Mouse (Mus musculus): Measurements from ENCODE around the gene Eif3k.

Gene Eif3k

DNA sequence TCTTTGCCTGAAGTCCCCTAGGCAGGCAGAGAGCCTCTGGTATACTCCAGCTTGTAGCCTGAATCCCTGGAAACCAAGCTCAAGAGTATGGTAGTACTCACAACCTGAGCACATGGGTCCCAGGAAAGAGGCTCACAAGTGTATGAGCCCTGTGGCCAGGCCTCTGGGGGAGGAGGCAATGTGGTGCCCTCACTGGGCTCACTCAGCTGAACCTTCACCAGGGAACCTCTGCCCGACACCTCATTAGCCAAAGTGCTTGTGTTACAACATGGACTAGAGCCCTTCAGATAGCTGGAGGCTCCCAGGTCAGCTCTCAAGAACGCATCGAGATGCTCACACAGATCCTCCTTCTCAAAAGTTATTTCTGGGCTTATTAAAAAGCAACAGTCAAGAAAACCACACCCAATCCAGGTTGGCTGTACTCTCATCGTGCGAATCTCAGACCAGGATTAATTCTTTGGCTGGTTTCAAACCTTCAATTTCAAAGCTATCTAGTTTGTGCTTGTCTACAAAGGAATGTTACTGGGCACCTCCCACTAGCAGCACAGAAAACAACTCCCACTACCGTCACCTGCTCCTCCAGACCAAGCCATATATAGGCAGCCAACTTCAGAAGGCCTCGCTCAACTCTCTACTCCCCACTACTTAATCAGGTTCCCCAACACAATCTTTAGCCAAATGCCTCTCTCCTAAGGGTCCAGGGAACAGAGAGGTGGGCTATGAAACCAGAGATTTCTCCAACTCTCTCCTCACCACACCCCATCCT lies 42.1 kb downstream of the Eif3k start:
- no peak for DNase-seq (ENCODE audit: low spot score in 2 of 2)

DNA sequence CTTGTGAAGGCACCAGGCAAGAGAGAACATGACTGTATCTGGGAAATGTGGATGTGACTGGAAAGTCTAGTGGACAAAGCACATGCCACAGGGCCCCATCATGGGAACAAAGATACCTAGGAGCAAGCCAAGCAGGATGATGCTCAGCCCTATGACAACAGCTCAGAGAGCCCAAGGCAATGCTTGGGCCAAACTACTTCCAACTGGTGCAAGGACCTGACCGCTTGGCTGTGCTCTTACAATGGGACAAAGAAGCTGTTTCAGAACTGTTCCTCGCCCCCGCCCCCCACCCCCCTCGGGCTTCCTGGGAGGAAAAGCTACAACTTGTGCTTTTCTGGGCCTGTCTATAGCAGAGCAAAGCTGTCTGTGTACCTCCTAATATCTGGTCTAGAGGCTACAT lies 43.0 kb downstream of the Eif3k start:
- no peak for DNase-seq (ENCODE audit: low spot score in 2 of 2)

DNA sequence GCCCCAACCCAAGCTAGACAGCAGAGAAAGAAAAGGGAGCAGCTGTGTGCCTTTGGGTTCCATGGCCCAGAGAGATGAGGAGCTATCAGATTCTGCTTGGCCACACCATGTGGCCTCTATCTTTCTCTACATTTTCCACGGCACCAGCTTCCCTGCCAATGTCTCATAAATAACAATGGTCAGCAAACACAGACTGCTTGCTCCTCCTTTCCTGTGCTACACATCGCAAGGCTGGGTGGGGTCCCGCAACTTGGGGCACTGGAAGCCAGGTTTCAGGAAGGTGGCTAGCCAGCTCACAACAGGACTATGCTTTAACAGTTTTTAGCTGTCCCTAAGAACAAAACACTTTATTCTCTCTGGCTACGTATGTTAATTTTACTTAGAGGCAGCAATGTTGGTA lies 44.9 kb downstream of the Eif3k start:
- DNase-seq (ENCODE audit: low spot score in 2 of 2): no peak

DNA sequence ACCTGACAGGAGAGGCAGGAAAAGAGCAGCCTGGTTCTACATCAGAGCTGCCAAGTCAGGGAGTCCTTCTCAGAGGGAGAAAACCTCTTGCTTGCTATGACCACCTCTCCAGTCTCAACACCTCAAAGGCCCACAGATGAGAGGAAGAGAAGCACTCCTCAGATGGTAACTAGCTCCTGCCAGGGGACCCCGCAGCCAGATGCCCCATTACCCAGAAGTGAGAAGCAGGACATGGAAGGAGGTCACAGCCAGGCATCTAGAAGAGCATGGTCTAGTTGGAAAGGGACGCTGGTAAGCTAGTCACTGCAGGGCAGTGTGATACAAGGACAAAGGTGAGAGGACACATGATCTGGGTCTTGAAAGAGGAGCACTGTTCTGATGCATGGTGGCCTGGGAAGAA lies 47.8 kb downstream of the Eif3k start:
- DNase-seq (ENCODE audit: low spot score in 2 of 2): no peak

DNA sequence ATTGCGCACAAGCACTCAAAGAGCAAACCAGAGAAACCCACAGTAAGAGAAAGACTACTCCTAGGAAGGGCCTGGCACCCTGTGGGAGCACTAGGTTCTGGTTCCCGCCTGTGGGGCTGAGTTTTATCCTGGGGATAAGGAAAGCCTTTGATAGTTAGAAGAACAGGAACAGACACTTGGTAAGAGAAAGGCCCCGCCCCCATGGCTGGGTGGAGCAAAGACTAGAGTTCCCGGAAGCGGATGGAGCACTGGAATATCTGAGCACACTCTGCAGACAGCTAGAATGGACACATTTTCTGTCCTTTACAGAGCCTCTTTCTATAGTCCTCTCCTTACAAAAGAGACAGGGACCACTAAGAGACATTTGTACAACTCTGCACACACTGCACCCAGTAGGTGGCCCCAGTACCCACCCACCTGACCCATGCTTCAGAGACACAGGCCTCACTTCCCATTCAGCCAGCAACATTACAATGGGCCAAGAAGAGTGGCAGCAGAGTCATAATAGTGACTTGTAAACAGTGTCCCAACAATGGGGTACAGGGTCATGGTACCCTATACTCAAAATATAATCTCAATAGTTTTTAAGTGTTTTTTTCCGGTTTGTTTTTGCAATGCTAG lies 49.1 kb downstream of the Eif3k start:
- DNase-seq (ENCODE audit: low spot score in 2 of 2): no peak

DNA sequence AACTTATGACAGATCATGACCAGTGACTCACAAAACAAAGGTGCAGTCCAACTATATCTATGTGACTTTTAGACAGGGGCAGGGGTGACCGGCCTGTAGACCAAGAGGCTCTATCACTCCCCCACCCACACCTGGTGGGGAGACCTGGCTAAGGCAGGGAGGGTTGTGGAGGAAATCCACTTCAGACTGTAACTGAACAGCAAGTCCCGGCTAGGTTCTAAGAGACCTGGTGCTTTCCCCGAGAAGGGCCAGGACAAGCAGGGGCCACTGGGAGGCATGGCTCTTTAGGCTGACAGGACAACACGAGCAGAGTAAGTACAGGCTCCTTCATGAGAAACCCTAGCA lies 50.0 kb downstream of the Eif3k start:
- DNase-seq (ENCODE audit: low spot score in 2 of 2): no peak

DNA sequence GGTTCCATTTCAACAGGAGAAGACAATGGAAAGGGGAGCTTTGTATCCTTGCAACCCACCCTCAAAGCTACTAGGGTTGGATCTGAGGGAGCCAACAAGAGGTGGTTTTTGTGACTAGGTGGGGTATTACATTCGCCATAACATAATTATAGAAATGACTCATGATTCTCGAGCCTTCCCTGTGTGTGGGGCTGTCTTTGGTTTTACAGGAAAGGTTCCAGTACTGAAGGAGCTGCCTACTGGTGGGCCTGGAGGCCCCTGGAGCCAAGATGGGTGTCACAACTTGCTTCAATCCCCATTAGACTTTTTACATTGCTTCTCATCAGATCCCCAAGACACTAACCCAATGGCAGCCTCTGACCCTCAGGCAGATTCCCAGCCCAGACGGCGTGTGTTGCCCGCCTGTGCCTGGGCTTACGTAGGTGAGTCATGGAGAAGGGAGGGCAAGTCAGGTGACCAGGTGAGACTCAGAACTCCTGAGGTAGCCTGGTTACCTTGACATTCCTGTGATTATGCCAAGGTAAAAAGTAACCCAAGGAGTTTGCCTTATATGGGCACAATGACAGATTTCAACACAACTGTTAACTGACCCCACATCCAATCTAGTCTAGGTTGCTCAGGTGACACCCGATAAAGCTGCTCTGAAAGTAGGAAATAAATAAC lies 50.5 kb downstream of the Eif3k start:
- DNase-seq (ENCODE audit: low spot score in 2 of 2): no peak

DNA sequence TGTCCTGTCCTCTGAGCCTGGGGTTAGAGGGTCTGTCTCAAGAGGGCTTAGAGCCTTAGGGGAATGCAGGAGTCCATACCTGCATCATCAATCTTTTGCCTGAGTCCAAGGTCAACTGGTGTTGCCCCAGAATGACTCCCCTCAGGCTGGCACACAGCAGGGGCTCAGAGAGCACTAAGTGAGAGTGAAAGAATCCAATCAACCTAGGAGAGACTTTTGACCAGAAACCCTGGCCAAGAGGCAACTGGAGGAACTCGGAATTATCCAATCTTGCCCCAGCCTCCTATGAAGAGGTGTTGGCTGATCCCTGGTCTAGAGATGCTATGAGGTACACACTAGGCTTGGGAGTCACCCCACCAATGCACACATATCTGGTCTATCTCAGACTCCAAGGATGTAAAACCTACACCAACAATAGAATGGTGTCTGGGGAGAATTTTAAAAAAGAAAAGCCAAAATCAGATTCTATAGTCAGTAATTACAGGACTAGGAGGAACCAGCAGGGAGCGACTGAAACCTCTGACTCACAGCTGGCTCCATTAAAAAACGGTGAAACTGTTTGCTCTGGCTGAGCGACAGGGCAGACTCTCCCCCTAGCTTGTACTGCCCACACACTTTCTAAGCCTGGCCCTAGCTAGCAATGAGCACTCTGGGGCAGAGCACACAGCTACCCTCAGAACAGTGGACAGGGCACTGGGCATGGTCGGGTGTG lies 51.2 kb downstream of the Eif3k start:
- DNase-seq (ENCODE audit: low spot score in 2 of 2): no peak

DNA sequence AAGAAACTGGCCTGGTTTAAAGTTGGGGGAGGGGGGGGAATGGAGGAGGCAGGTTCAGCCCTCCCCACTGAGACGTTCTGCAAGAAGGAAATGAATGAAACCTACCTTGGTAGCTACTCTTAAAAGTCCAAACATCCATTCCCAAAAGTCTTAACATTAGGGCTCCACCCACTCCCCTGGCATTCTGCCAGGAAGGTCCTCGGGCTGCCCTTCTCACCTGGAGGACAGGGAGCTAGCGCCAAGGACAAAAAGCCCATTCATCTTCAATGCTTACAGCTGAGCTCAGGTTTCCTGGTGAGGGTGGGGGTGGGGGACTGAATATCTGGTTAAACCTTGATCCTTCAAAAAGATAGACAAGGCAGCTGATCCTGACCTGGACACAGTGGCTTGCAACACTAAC lies 52.3 kb downstream of the Eif3k start:
- DNase-seq (ENCODE audit: low spot score in 2 of 2): no peak

DNA sequence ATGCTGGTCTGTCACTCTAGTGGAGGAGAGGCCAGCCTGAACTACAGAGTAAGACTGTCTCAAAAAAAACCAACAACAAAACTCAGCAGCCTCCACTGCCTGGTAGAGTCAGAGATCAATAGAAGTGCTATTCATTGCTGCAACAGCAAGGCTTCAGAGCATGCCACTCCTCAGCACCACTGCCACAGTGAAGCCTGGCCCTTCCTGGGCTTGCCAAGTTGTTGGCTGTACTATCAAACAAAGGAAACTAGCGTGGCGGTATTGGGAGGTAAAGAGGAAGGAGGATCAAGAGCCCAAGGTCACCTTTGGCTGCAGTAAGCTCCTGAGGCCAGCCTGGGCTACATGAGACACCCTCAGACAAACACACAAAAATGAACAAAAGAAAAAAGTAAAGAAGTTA lies 55.5 kb downstream of the Eif3k start:
- no peak for DNase-seq (ENCODE audit: low spot score in 2 of 2)

DNA sequence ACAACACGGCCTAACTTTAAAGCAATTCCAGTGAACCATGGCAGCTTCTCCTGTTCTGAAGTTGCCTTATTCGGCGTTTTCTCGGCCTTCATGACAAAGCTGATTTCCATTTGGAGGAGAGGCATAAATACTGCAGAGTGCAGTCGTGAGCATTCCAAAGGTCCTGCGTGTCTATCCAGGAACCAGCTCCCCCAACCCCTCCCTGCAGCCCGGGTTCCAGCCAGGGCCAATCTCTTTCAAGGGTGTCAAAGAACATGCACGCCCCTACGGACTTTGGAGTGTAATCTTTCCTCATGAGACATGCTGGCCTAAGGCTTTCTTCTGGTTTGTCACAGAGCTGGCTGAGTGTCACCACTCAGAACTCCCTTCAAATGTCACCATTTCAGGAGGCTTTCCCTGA lies 56.3 kb downstream of the Eif3k start:
- no peak for DNase-seq (ENCODE audit: low spot score in 2 of 2)

DNA sequence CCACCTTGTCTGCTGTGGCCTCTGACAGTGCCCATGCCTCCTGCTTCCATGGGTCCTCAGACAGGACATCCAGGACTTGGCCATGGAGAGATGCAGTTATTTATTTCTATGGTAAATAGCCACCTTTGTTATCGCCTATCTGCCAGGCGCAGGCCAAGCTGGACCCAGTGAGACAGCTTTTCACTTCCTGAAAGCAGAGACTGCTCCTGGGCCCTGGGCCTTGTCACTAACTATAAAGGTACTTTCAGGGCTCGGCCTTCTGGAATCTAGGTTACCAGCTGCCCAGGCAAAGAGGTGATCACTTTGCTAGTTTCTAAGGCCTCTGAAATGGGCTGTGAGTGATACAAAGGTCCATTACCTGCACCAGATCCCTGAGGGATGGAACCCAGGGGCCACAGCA lies 56.9 kb downstream of the Eif3k start:
- DNase-seq (ENCODE audit: low spot score in 2 of 2): no peak

DNA sequence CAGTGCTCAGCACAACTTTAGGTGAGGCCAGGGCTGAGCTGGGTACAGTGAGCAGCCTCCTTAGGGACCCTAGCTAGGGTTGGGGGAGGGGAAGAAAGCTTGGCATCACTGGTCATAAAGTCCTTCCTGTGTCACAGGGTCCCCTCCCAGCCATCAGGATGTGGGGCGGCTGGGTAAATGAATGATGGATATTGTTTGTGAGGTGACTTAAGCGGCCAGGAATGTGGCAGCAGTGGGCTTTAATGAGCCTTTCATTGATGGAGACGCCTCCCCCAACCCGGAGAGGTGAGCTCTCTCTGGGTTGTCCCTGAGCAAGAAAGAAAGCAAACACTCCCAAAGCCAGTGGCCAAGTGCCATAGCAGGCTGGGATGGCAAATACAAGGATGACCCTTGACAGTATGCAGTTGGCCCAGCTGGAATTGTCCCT lies 57.8 kb downstream of the Eif3k start:
- DNase-seq (ENCODE audit: low spot score in 2 of 2): no peak

DNA sequence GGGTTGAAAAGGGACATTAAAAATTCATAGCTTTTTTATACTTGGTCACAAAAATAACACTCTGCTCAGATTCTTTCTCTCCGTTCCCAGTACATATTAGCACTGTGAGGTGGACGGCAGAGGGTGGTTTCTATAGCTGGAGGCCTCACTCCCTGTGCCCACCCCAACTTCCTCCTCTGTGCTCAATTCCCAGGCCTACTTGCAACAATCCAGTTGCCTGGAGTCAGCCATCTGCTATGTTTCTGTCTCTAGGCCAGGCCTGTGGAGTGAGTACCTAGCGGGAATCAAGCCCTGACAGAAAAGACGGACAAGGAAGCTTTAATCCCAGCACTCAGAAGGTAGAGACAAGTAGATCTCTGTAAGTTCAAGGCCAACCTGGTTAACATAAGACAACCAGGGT lies 59.1 kb downstream of the Eif3k start:
- no peak for DNase-seq (ENCODE audit: low spot score in 2 of 2)

DNA sequence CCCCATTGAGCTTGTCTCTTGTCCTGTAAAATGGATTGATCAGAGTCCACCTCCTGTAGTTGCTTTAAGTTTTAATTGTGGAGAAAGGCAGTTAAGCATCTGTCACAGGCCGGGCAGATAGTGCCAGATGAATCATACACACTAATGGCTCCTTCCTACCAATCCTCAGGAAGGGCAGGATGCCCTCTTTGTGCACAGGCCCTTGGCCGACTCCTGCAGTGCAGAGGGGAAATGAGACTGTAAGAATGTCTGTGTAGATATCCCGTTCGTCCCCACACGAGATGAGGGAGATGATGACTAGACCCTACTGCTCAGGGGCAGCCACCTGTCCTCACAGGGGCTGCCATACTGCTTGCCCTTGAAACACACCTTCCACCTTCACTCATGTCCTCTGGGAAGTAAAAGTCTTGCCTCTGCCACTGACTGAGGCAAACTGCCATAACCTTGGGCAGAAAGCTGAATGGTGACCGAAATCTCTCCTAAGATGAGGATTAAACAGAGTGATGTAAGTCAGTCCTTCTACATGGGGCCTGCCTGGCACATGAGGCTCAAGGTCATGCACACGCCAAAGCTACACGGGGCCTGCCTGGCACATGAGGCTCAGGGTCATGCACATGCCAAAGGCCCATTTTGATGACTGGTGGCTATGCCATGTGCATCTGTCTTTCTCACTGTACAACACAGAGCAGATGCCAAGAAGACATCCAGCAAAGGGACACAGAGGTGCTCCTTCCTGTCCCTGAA lies 59.8 kb downstream of the Eif3k start:
- DNase-seq (ENCODE audit: low spot score in 2 of 2): no peak
